Mouse (Mus musculus) CH12.LX (cell line): ENCODE measurements around the gene Mybpc3.

Source experiments
- BHLHE40 ChIP-seq: IDR thresholded peaks from 2 replicates; pipeline ENCODE4 v1.6.1; 2011; ENCODE audit warnings: mild to moderate bottlenecking, low read depth, low read length, improper control_type of control experiment
- CHD1 ChIP-seq: IDR thresholded peaks from 2 replicates; pipeline ENCODE4 v1.6.1; 2012; ENCODE audit warnings: low read depth, low read length, improper control_type of control experiment, inconsistent platforms
- CTCF ChIP-seq, 2 experiments: IDR thresholded peaks in 1 of 2; conservative IDR thresholded peaks in 1 of 2; 2 replicates each; pipeline ENCODE4 v1.5.1; 2011 to 2012; ENCODE audit warnings: low read depth in 2 of 2, low read length in 2 of 2, improper control_type of control experiment in 1 of 2, inconsistent platforms in 1 of 2, mild to moderate bottlenecking in 1 of 2, moderate library complexity in 1 of 2
- ELF1 ChIP-seq: IDR thresholded peaks from 2 replicates; pipeline ENCODE4 v1.6.1; 2014; ENCODE audit warnings: low read depth, mild to moderate bottlenecking, inconsistent platforms, low read length, improper control_type of control experiment
- MAZ ChIP-seq: IDR thresholded peaks from 2 replicates; pipeline ENCODE4 v1.6.1; 2012; ENCODE audit warnings: low read depth, mild to moderate bottlenecking, inconsistent platforms, low read length, improper control_type of control experiment, moderate library complexity
- MEF2A ChIP-seq: IDR thresholded peaks from 2 replicates; pipeline ENCODE4 v1.6.1; 2014; ENCODE audit warnings: low read depth, mild to moderate bottlenecking, inconsistent platforms, low read length, improper control_type of control experiment, borderline replicate concordance
- MYC ChIP-seq: IDR thresholded peaks from 2 replicates; pipeline ENCODE4 v1.6.1; 2011; ENCODE audit warnings: low read depth, mild to moderate bottlenecking, improper control_type of control experiment, low read length
- POLR2A ChIP-seq: IDR thresholded peaks from 2 replicates; pipeline ENCODE4 v1.6.1; 2011; ENCODE audit warnings: low read depth, mild to moderate bottlenecking, improper control_type of control experiment, low read length
- POLR2AphosphoS2 ChIP-seq: IDR thresholded peaks from 2 replicates; pipeline ENCODE4 v1.6.1; 2011; ENCODE audit warnings: low read depth, low read length, improper control_type of control experiment
- TBP ChIP-seq: conservative IDR thresholded peaks from 2 replicates; pipeline ENCODE4 v1.6.1; 2011; ENCODE audit warnings: low read depth, low read length, improper control_type of control experiment
- TCF12 ChIP-seq: IDR thresholded peaks from 2 replicates; pipeline ENCODE4 v1.6.1; 2014; ENCODE audit warnings: low read depth, mild to moderate bottlenecking, inconsistent platforms, low read length, improper control_type of control experiment
- ZC3H11A ChIP-seq: IDR thresholded peaks from 2 replicates; pipeline ENCODE4 v1.6.1; 2012; ENCODE audit warnings: low read depth, mild to moderate bottlenecking, inconsistent platforms, low read length, improper control_type of control experiment
- ZKSCAN1 ChIP-seq: IDR thresholded peaks from 2 replicates; pipeline ENCODE4 v1.6.1; 2012; ENCODE audit warnings: low read depth, inconsistent platforms, low read length, improper control_type of control experiment, borderline replicate concordance
- ZNF384 ChIP-seq: IDR thresholded peaks from 2 replicates; pipeline ENCODE4 v1.6.1; 2012; ENCODE audit warnings: low read depth, low read length, improper control_type of control experiment, inconsistent platforms

GRCm38 (mm10) chr2:91169587-91170322, 51.8 kb downstream of the Mybpc3 start:
- no peak for TF ChIP-seq MAZ
- no peak for TF ChIP-seq CTCF (conservative IDR thresholded peaks at IDR 0.05 in 1 of 2, IDR thresholded peaks at IDR 0.05 in 1 of 2; ENCODE audit: low read depth in 2 of 2, low read length in 2 of 2)
- TF ChIP-seq MYC: no peak
- TF ChIP-seq ZKSCAN1: no peak
- TF ChIP-seq TCF12: no peak
- no peak for TF ChIP-seq ELF1
- no peak for TF ChIP-seq MEF2A
- no peak for TF ChIP-seq POLR2A
- TF ChIP-seq ZC3H11A: no peak
- no peak for TF ChIP-seq POLR2AphosphoS2
- TF ChIP-seq ZNF384: no peak
- no peak for TF ChIP-seq TBP
- TF ChIP-seq BHLHE40: no peak
- TF ChIP-seq CHD1: no peak
